Mouse (Mus musculus) cerebellum, adult 2 months (tissue): ENCODE data around the gene Mrpl10.

Source experiments
- CTCF ChIP-seq: fragments of 200-500 bp; IDR thresholded peaks from 2 replicates; pipeline ENCODE4 v1.5.1; 2011; ENCODE audit warnings: low read depth, mild to moderate bottlenecking, control low read depth, low read length, moderate library complexity, borderline replicate concordance; ENCODE audit not compliant: insufficient read depth
- POLR2A ChIP-seq: fragments of 200-500 bp; IDR thresholded peaks from 2 replicates; pipeline ENCODE4 v1.6.1; 2011; ENCODE audit warnings: low read length, control low read depth, borderline replicate concordance; ENCODE audit not compliant: insufficient read depth

GRCm38 (mm10) chr11:96992722-96993311, 48.5 kb upstream of the Mrpl10 start:
- TF ChIP-seq CTCF (no peak), POLR2A (no peak)
